Mouse (Mus musculus): ENCODE data around the gene Ccdc9b.

DNA sequence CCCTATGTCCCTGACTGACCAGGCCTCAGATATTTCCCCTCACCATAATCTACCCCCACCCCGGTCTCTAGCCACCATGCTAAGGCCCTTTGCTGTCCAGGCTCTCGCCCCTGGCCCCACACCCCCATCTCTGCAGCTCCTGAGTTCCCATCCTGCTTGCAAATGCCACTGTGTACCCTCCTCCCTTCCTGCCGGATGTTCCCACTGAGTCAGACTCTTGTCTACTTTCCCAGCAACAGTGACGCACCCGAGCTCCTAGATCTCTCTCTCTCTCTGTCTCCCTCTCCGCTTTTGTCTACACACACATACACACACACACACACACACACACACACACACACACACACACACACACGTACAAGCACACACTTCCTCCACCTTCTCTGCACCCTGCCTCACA, 1.0 kb upstream of the Ccdc9b start:
- TF ChIP-seq CTCF (IDR thresholded peaks at IDR 0.05; ENCODE audit: control insufficient read depth, insufficient read depth, insufficient read length) (no peak), MAX (IDR thresholded peaks at IDR 0.05) (no peak), MYOG (IDR thresholded peaks at IDR 0.05; ENCODE audit: control insufficient read depth, extremely low read depth, insufficient read length) (no peak), CEBPB (IDR thresholded peaks at IDR 0.05; ENCODE audit: low read depth) (no peak), USF1 (IDR thresholded peaks at IDR 0.05; ENCODE audit: low read depth) (no peak), MYOD1 (IDR thresholded peaks at IDR 0.05; ENCODE audit: control insufficient read depth, insufficient read length, low read depth) (no peak), FOSL1 (IDR thresholded peaks at IDR 0.05; ENCODE audit: insufficient read depth, low read length, poor library complexity, severe bottlenecking) (peak; percentile 53)
